Mouse (Mus musculus) layer of hippocampus, adult 18-20 months (tissue): ENCODE results near the gene Necap2. TPM values are rescaled to one million over a fixed set of nuclear protein-coding genes. Genes with fewer than 3 reads are reported as not detected.

ENCODE experiments used
- DNase-seq, 2 experiments: peaks; one replicate each; pipeline ENCODE4 v3.0.0; 2022; ENCODE audit warnings: low spot score in 2 of 2
- total RNA-seq, 2 experiments: library from RNA; stranded (reverse); gene quantifications; 2 replicates each; pipeline ENCODE4 v1.2.3; 2021

Necap2 gene
- total RNA-seq, 2 experiments from 2014 or later: 36.6 to 42.8 TPM

- no peak for DNase-seq
Observed at GRCm38 (mm10) chr4:141076761-141077506, 1.2 kb downstream of the Necap2 start.

- DNase-seq: no peak
Observed at GRCm38 (mm10) chr4:141074109-141074508, 4.0 kb downstream of the Necap2 start.

GRCm38 (mm10) chr4:141073661-141074060, 4.5 kb downstream of the Necap2 start:
- peak in 1 of 2 experiments; percentile 74 for DNase-seq

- no peak for DNase-seq
Observed at GRCm38 (mm10) chr4:141072502-141072901, 5.7 kb downstream of the Necap2 start.

GRCm38 (mm10) chr4:141069731-141070130, 8.4 kb downstream of the Necap2 start:
- no peak for DNase-seq

- no peak for DNase-seq
Observed at GRCm38 (mm10) chr4:141068655-141069054, 9.5 kb downstream of the Necap2 start.

GRCm38 (mm10) chr4:141067516-141068046, 10.6 kb downstream of the Necap2 start:
- no peak for DNase-seq

- no peak for DNase-seq
Observed at GRCm38 (mm10) chr4:141066709-141067515, 11.2 kb downstream of the Necap2 start.

GRCm38 (mm10) chr4:141065123-141065522, 13.0 kb downstream of the Necap2 start:
- DNase-seq: peak; percentile 55 to 94

- DNase-seq: no peak
Observed at GRCm38 (mm10) chr4:141064104-141064659, 14.0 kb downstream of the Necap2 start.

- peak; percentile 98 to 99 for DNase-seq
Observed at GRCm38 (mm10) chr4:141060426-141061301, 17.5 kb downstream of the Necap2 start, which contains the start of gene Crocc. Gene Crocc, minus strand, starts transcription at chr4:141060550.

- DNase-seq: no peak
Observed at GRCm38 (mm10) chr4:141059616-141060425, 18.3 kb downstream of the Necap2 start.

- no peak for DNase-seq
Observed at GRCm38 (mm10) chr4:141058835-141059234, 19.3 kb downstream of the Necap2 start.

- no peak for DNase-seq
Observed at GRCm38 (mm10) chr4:141056970-141057369, 21.2 kb downstream of the Necap2 start.

GRCm38 (mm10) chr4:141053568-141054161, 24.5 kb downstream of the Necap2 start:
- peak; percentile 72 to 85 for DNase-seq

GRCm38 (mm10) chr4:141053138-141053537, 25.0 kb downstream of the Necap2 start:
- no peak for DNase-seq

- no peak for DNase-seq
Observed at GRCm38 (mm10) chr4:141052442-141052841, 25.7 kb downstream of the Necap2 start.

- DNase-seq: peak; percentile 53 to 72
Observed at GRCm38 (mm10) chr4:141049476-141049835, 28.7 kb downstream of the Necap2 start.

GRCm38 (mm10) chr4:141048810-141049475, 29.2 kb downstream of the Necap2 start:
- DNase-seq: no peak
